Mouse (Mus musculus) lung, embryonic 16.5 days (tissue): ENCODE measurements at regions not wholly inside any gene's neighbourhood (a gene's known extent, or its start where the extent isn't known, plus 50 kb on each side); places are given as distances from the start of the nearest gene placed in this dataset.

ENCODE experiments used
- ATAC-seq: fragments of 200-750 bp; cut with Nextera tagmentation; 2 replicates; pipeline ENCODE4 v1.8.0; 2017; ENCODE audit warnings: low read depth, mild to moderate bottlenecking, moderate library complexity
- H3K27ac ChIP-seq: fragments of 300-500 bp; sonication (generic); 2 replicates; pipeline ENCODE4 v1.5.1; 2014; ENCODE audit warnings: mild to moderate bottlenecking, control low read depth, low read length
- H3K27me3 ChIP-seq: fragments of 300-500 bp; sonication (generic); 2 replicates; pipeline ENCODE4 v1.6.1; 2014; ENCODE audit warnings: low read depth, low read length, mixed read lengths; ENCODE audit not compliant: control insufficient read depth, insufficient read depth
- H3K36me3 ChIP-seq: fragments of 300-500 bp; sonication (generic); 2 replicates; pipeline ENCODE4 v1.6.1; 2014; ENCODE audit warnings: low read length; ENCODE audit not compliant: control insufficient read depth, insufficient read depth
- H3K4me1 ChIP-seq: fragments of 300-500 bp; sonication (generic); replicated peaks from 2 replicates; pipeline ENCODE4 v1.6.1; 2014; ENCODE audit warnings: low read length, mixed read lengths; ENCODE audit not compliant: control insufficient read depth, insufficient read depth
- H3K4me2 ChIP-seq: fragments of 300-500 bp; sonication (generic); 2 replicates; pipeline ENCODE4 v1.6.1; 2014; ENCODE audit warnings: low read depth, low read length, control low read depth
- H3K4me3 ChIP-seq: fragments of 300-500 bp; sonication (generic); 2 replicates; pipeline ENCODE4 v1.5.1; 2014; ENCODE audit warnings: mild to moderate bottlenecking, low read length, control low read depth
- H3K9ac ChIP-seq: fragments of 300-500 bp; sonication (generic); 2 replicates; pipeline ENCODE4 v1.6.1; 2014; ENCODE audit warnings: low read length, control low read depth
- H3K9me3 ChIP-seq: fragments of 300-500 bp; sonication (generic); 2 replicates; pipeline ENCODE4 v1.6.1; 2016; ENCODE audit warnings: low read length; ENCODE audit not compliant: control insufficient read depth
- WGBS: fragments of 180-500 bp; shearing (Covaris S2); extraction: QIAGEN DNeasy Blood & Tissue Kit; methylation state at CpG from one replicate; pipeline ENCODE4 v1.1.7; 2014; 5-methylcytosine and 5-hydroxymethylcytosine counted together

GRCm38 (mm10) chr8:89721684-89722305, 626.3 kb downstream of the Tox3 start:
- H3K27me3 ChIP-seq: no peaks in the 10 kb centered on the region
- no peak overlapping the region for H3K4me3 ChIP-seq
- H3K4me2 ChIP-seq: no peak overlapping the region
- no peaks in the 10 kb centered on the region for H3K4me1 ChIP-seq
- no peaks in the 10 kb centered on the region for H3K36me3 ChIP-seq
- H3K9me3 ChIP-seq: no peaks in the 10 kb centered on the region
- no peak overlapping the region for H3K9ac ChIP-seq
- no peak for ATAC-seq
- 71% methylated on average over 5 of the region's 5 CpGs for WGBS
- H3K27ac ChIP-seq: no peak overlapping the region

- H3K9ac ChIP-seq: no peak overlapping the region
- no peaks in the 10 kb centered on the region for H3K27me3 ChIP-seq
- H3K4me1 ChIP-seq: no peaks in the 10 kb centered on the region
- WGBS: 56% methylated on average over 6 of the region's 6 CpGs
- no peaks in the 10 kb centered on the region for H3K36me3 ChIP-seq
- H3K27ac ChIP-seq: no peak overlapping the region
- H3K4me2 ChIP-seq: no peak overlapping the region
- ATAC-seq: no peak
- H3K4me3 ChIP-seq: no peak overlapping the region
- no peaks in the 10 kb centered on the region for H3K9me3 ChIP-seq
These were observed 634.3 kb downstream of the Tox3 start for GRCm38 (mm10) chr8:89713880-89714279.

- H3K36me3 ChIP-seq: no peaks in the 10 kb centered on the region
- H3K27me3 ChIP-seq: no peaks in the 10 kb centered on the region
- no peak overlapping the region for H3K9ac ChIP-seq
- no peaks in the 10 kb centered on the region for H3K9me3 ChIP-seq
- WGBS: 32% methylated on average over 5 of the region's 5 CpGs
- H3K4me1 ChIP-seq: no peaks in the 10 kb centered on the region
- no peak overlapping the region for H3K4me3 ChIP-seq
- no peak for ATAC-seq
- H3K4me2 ChIP-seq: no peak overlapping the region
- H3K27ac ChIP-seq: no peak overlapping the region
These were observed 640.7 kb downstream of the Tox3 start for GRCm38 (mm10) chr8:89707341-89707928.

- no peaks in the 10 kb centered on the region for H3K9me3 ChIP-seq
- no peaks in the 10 kb centered on the region for H3K27me3 ChIP-seq
- no peak overlapping the region for H3K4me3 ChIP-seq
- H3K9ac ChIP-seq: no peak overlapping the region
- ATAC-seq: 0 out of 2 replicates have a peak, but pooled peaks have one; percentile 17
- H3K36me3 ChIP-seq: no peaks in the 10 kb centered on the region
- H3K4me1 ChIP-seq: no peaks in the 10 kb centered on the region
- 46% methylated on average over 6 of the region's 6 CpGs for WGBS
- H3K4me2 ChIP-seq: no peak overlapping the region
- H3K27ac ChIP-seq: no peak overlapping the region
These were observed 641.7 kb upstream of the Sall1 start for GRCm38 (mm10) chr8:89685696-89686095.

- Histone ChIP-seq H3K4me3 (no peak overlapping the region), H3K27ac (no peak overlapping the region), H3K36me3 (no peaks in the 10 kb centered on the region), H3K27me3 (no peaks in the 10 kb centered on the region), H3K4me1 (no peaks in the 10 kb centered on the region), H3K9me3 (no peaks in the 10 kb centered on the region), H3K9ac (no peak overlapping the region), H3K4me2 (no peak overlapping the region)
- no peak for ATAC-seq
- WGBS: 75% methylated on average over 4 of the region's 4 CpGs
These were observed 637.0 kb upstream of the Sall1 start for GRCm38 (mm10) chr8:89680937-89681336.

- no peak for ATAC-seq
- 68% methylated on average over 5 of the region's 5 CpGs for WGBS
- Histone ChIP-seq H3K27me3 (no peaks in the 10 kb centered on the region), H3K9me3 (no peaks in the 10 kb centered on the region), H3K36me3 (no peaks in the 10 kb centered on the region), H3K4me1 (no peaks in the 10 kb centered on the region), H3K4me3 (no peak overlapping the region), H3K4me2 (no peak overlapping the region), H3K27ac (no peak overlapping the region), H3K9ac (no peak overlapping the region)
These were observed 636.4 kb upstream of the Sall1 start for GRCm38 (mm10) chr8:89680341-89680740.

- no peak for ATAC-seq
- Histone ChIP-seq H3K4me1 (no peaks in the 10 kb centered on the region), H3K27me3 (no peaks in the 10 kb centered on the region), H3K4me2 (no peak overlapping the region), H3K4me3 (no peak overlapping the region), H3K9me3 (no peaks in the 10 kb centered on the region), H3K27ac (no peak overlapping the region), H3K9ac (no peak overlapping the region), H3K36me3 (no peaks in the 10 kb centered on the region)
- WGBS: 65% methylated on average over 4 of the region's 4 CpGs
These were observed 635.6 kb upstream of the Sall1 start for GRCm38 (mm10) chr8:89679551-89679950.

GRCm38 (mm10) chr8:89677266-89677665, 633.3 kb upstream of the Sall1 start:
- Histone ChIP-seq H3K36me3 (no peaks in the 10 kb centered on the region), H3K4me2 (no peak overlapping the region), H3K27ac (no peak overlapping the region), H3K4me3 (no peak overlapping the region), H3K27me3 (no peaks in the 10 kb centered on the region), H3K9me3 (no peaks in the 10 kb centered on the region), H3K9ac (no peak overlapping the region), H3K4me1 (no peaks in the 10 kb centered on the region)
- 79% methylated on average over 5 of the region's 5 CpGs for WGBS
- no peak for ATAC-seq

GRCm38 (mm10) chr8:89673911-89674310, 629.9 kb upstream of the Sall1 start:
- no peak for ATAC-seq

More at GRCm38 (mm10) chr8:89673911-89674310, 629.9 kb upstream of the Sall1 start:
- Histone ChIP-seq H3K4me3 (no peak overlapping the region), H3K36me3 (no peaks in the 10 kb centered on the region), H3K27ac (no peak overlapping the region), H3K9me3 (no peaks in the 10 kb centered on the region), H3K27me3 (no peaks in the 10 kb centered on the region), H3K4me2 (no peak overlapping the region), H3K9ac (no peak overlapping the region), H3K4me1 (no peaks in the 10 kb centered on the region)
- 67% methylated on average over 4 of the region's 4 CpGs for WGBS
